Mouse (Mus musculus) adrenal gland, postnatal 10 days (tissue): ENCODE measurements around the gene Zmiz1. TPM values are rescaled to one million over a fixed set of nuclear protein-coding genes. Genes with fewer than 3 reads are reported as not detected.

Source experiments
- DNase-seq: peaks from one replicate; pipeline ENCODE4 v3.0.0; 2021; ENCODE audit warnings: mixed read lengths
- microRNA-seq: library from miRNA; unstranded; fragments of <30 nt; microRNA quantifications from one replicate; pipeline ENCODE4 v1.2.0, GENCODE M21; 2021
- total RNA-seq, 2 experiments: library from RNA; stranded (reverse); gene quantifications; 2 replicates each; pipeline ENCODE4 v1.2.3; 2021

The Zmiz1 gene
- total RNA-seq, 2 experiments from 2014 or later = 63.8 to 73.3 TPM

- peak; percentile 47 for DNase-seq
Measured at GRCm38 (mm10) chr14:25694569-25694897, 235.5 kb downstream of the Zmiz1 start.

- no peak for DNase-seq
Measured at GRCm38 (mm10) chr14:25695059-25695458, 236.1 kb downstream of the Zmiz1 start.

GRCm38 (mm10) chr14:25696356-25696755 lies 237.4 kb downstream of the Zmiz1 start:
- DNase-seq = peak; percentile 27

- no peak for DNase-seq
Measured at GRCm38 (mm10) chr14:25701986-25702385, 243.0 kb downstream of the Zmiz1 start.

- DNase-seq = peak; percentile 76
Measured at GRCm38 (mm10) chr14:25707691-25708181, 248.8 kb downstream of the Zmiz1 start.

- DNase-seq = peak; percentile 73
Measured at GRCm38 (mm10) chr14:25708451-25708850, 249.5 kb downstream of the Zmiz1 start.

- no peak for DNase-seq
Measured at GRCm38 (mm10) chr14:25708917-25709316, 249.9 kb downstream of the Zmiz1 start.

- peak; percentile 44 for DNase-seq
Measured at GRCm38 (mm10) chr14:25710073-25710472, 251.1 kb downstream of the Zmiz1 start.

GRCm38 (mm10) chr14:25710681-25711080 lies 251.7 kb downstream of the Zmiz1 start:
- DNase-seq = no peak

- DNase-seq = no peak
Measured at GRCm38 (mm10) chr14:25711177-25711576, 252.2 kb downstream of the Zmiz1 start.

GRCm38 (mm10) chr14:25711602-25712001 lies 252.6 kb downstream of the Zmiz1 start:
- DNase-seq = no peak

GRCm38 (mm10) chr14:25713443-25713842 lies 254.5 kb downstream of the Zmiz1 start:
- DNase-seq = peak; percentile 29

Small RNAs within 50 kb of the gene (microRNA-seq; reads per million reads assigned to microRNA genes)
- 1.8 reads per million for gene Mir3075

Other genes starting within 250 kb of the Zmiz1 start
- 10 to 100 TPM; 47.9 to 66.6 TPM for gene Ppif, start 235.0 kb downstream of the Zmiz1 start, total RNA-seq